Mouse (Mus musculus) MEL (cell line): ENCODE data around the gene Gm3045. TPM values are rescaled to one million over a fixed set of nuclear protein-coding genes. Genes with fewer than 3 reads are reported as not detected.

Experiments used
- DNase-seq: peaks from one replicate; pipeline ENCODE4 v3.0.0; 2011; ENCODE audit warnings: low read depth, low spot score
- H3K27ac ChIP-seq: 2 replicates; pipeline ENCODE4 v1.5.1; 2012; ENCODE audit warnings: low read depth, mild to moderate bottlenecking, control low read depth, low read length, moderate library complexity; ENCODE audit not compliant: control insufficient read depth
- H3K27me3 ChIP-seq, 2 experiments: fragments of 150-350 bp in 1 of 2; sonication (generic) in 1 of 2; 2 replicates each; pipeline ENCODE4 v1.6.1; 2012; ENCODE audit warnings: low read length in 2 of 2, mild to moderate bottlenecking in 2 of 2, improper control_type of control experiment in 1 of 2, moderate library complexity in 1 of 2; ENCODE audit not compliant: insufficient read depth in 2 of 2, control insufficient read depth in 1 of 2
- H3K36me3 ChIP-seq, 2 experiments: 2 replicates each; pipeline ENCODE4 v1.6.1; 2012 to 2014; ENCODE audit warnings: low read length in 2 of 2, improper control_type of control experiment in 1 of 2, inconsistent platforms in 1 of 2, mild to moderate bottlenecking in 1 of 2; ENCODE audit not compliant: insufficient read depth in 2 of 2, control insufficient read depth in 1 of 2
- H3K4me1 ChIP-seq, 2 experiments: fragments of 150-350 bp in 1 of 2; sonication (generic) in 1 of 2; 2 replicates each; pipeline ENCODE4 v1.6.1; 2012; ENCODE audit warnings: low read length in 2 of 2, improper control_type of control experiment in 1 of 2, mild to moderate bottlenecking in 1 of 2; ENCODE audit not compliant: insufficient read depth in 2 of 2, control insufficient read depth in 1 of 2
- H3K4me3 ChIP-seq, 2 experiments: fragments of 150-350 bp in 1 of 2; sonication (generic) in 1 of 2; 2 replicates each; pipeline ENCODE4 v1.5.1; 2012; ENCODE audit warnings: low read depth in 2 of 2, low read length in 2 of 2, mild to moderate bottlenecking in 2 of 2, moderate library complexity in 2 of 2, control low read depth in 1 of 2, improper control_type of control experiment in 1 of 2; ENCODE audit not compliant: control insufficient read depth in 1 of 2, insufficient read depth in 1 of 2
- H3K79me2 ChIP-seq: 2 replicates; pipeline ENCODE4 v1.6.1; 2012; ENCODE audit warnings: mild to moderate bottlenecking, low read length, moderate library complexity; ENCODE audit not compliant: control insufficient read depth, poor library complexity, insufficient read depth
- H3K9ac ChIP-seq: 2 replicates; pipeline ENCODE4 v1.6.1; 2012; ENCODE audit warnings: low read depth, mild to moderate bottlenecking, control low read depth, low read length, moderate library complexity; ENCODE audit not compliant: control insufficient read depth, poor library complexity, severe bottlenecking
- H3K9me3 ChIP-seq: fragments of 150-350 bp; sonication (generic); replicated peaks from 2 replicates; pipeline ENCODE4 v1.6.1; 2012; ENCODE audit warnings: mild to moderate bottlenecking, low read length, improper control_type of control experiment, moderate library complexity; ENCODE audit not compliant: insufficient read depth
- BHLHE40 ChIP-seq: IDR thresholded peaks from 2 replicates; pipeline ENCODE4 v1.6.1; 2012; ENCODE audit warnings: low read depth, mild to moderate bottlenecking, inconsistent platforms, low read length, improper control_type of control experiment, borderline replicate concordance
- E2F4 ChIP-seq: IDR thresholded peaks from 2 replicates; pipeline ENCODE4 v1.6.1; 2011; ENCODE audit warnings: low read depth, low read length, improper control_type of control experiment, borderline replicate concordance
- EP300 ChIP-seq, 2 experiments: IDR thresholded peaks; 2 replicates each; pipeline ENCODE4 v1.6.1; 2011; ENCODE audit warnings: improper control_type of control experiment in 2 of 2, low read length in 2 of 2, low read depth in 1 of 2, mild to moderate bottlenecking in 1 of 2
- ETS1 ChIP-seq: IDR thresholded peaks from 2 replicates; pipeline ENCODE4 v1.6.1; 2012; ENCODE audit warnings: low read depth, mild to moderate bottlenecking, inconsistent platforms, low read length, improper control_type of control experiment, moderate library complexity
- HCFC1 ChIP-seq: IDR thresholded peaks from 2 replicates; pipeline ENCODE4 v1.6.1; 2012; ENCODE audit warnings: low read depth, mild to moderate bottlenecking, inconsistent platforms, low read length, improper control_type of control experiment, moderate library complexity
- KAT2A ChIP-seq: conservative IDR thresholded peaks from 2 replicates; pipeline ENCODE4 v1.6.1; 2012; ENCODE audit warnings: low read depth, low read length, improper control_type of control experiment, inconsistent platforms
- MAFK ChIP-seq: IDR thresholded peaks from 2 replicates; pipeline ENCODE4 v1.6.1; 2011; ENCODE audit warnings: low read depth, mild to moderate bottlenecking, low read length, improper control_type of control experiment, borderline replicate concordance
- MAX ChIP-seq: IDR thresholded peaks from 2 replicates; pipeline ENCODE4 v1.6.1; 2011; ENCODE audit warnings: low read length, improper control_type of control experiment
- MAZ ChIP-seq: IDR thresholded peaks from 2 replicates; pipeline ENCODE4 v1.6.1; 2012; ENCODE audit warnings: low read depth, mild to moderate bottlenecking, inconsistent platforms, low read length, improper control_type of control experiment
- MEF2A ChIP-seq: IDR thresholded peaks from 2 replicates; pipeline ENCODE4 v1.6.1; 2014; ENCODE audit warnings: low read depth, mild to moderate bottlenecking, inconsistent platforms, low read length, improper control_type of control experiment; ENCODE audit not compliant: poor library complexity, insufficient replicate concordance, severe bottlenecking; ENCODE audit errors: extremely low read depth
- MXI1 ChIP-seq: IDR thresholded peaks from 2 replicates; pipeline ENCODE4 v1.6.1; 2011; ENCODE audit warnings: mild to moderate bottlenecking, low read depth, low read length, improper control_type of control experiment
- MYC ChIP-seq: IDR thresholded peaks from 2 replicates; pipeline ENCODE4 v1.6.1; 2011; ENCODE audit warnings: low read depth, mild to moderate bottlenecking, low read length, improper control_type of control experiment, moderate library complexity
- NELFE ChIP-seq: IDR thresholded peaks from 2 replicates; pipeline ENCODE4 v1.6.1; 2011; ENCODE audit warnings: low read depth, low read length, improper control_type of control experiment
- NRF1 ChIP-seq: IDR thresholded peaks from 2 replicates; pipeline ENCODE4 v1.6.1; 2014; ENCODE audit warnings: low read depth, mild to moderate bottlenecking, inconsistent platforms, low read length, improper control_type of control experiment, moderate library complexity; ENCODE audit not compliant: poor library complexity, insufficient read depth, severe bottlenecking
- POLR2AphosphoS5 ChIP-seq: IDR thresholded peaks from 2 replicates; pipeline ENCODE4 v1.6.1; 2012; ENCODE audit warnings: low read depth, borderline replicate concordance, mild to moderate bottlenecking, inconsistent platforms, low read length, moderate library complexity, mixed read lengths
- RAD21 ChIP-seq: IDR thresholded peaks from 2 replicates; pipeline ENCODE4 v1.6.1; 2011; ENCODE audit warnings: mild to moderate bottlenecking, low read depth, low read length, improper control_type of control experiment
- SMC3 ChIP-seq: IDR thresholded peaks from 2 replicates; pipeline ENCODE4 v1.6.1; 2011; ENCODE audit warnings: low read depth, low read length, improper control_type of control experiment
- TBP ChIP-seq: IDR thresholded peaks from 2 replicates; pipeline ENCODE4 v1.8.0; 2011; ENCODE audit warnings: low read depth, low read length, improper control_type of control experiment
- ZMIZ1 ChIP-seq: IDR thresholded peaks from 2 replicates; pipeline ENCODE4 v1.6.1; 2012; ENCODE audit warnings: low read depth, mild to moderate bottlenecking, inconsistent platforms, low read length, improper control_type of control experiment, moderate library complexity
- ZNF384 ChIP-seq: IDR thresholded peaks from 2 replicates; pipeline ENCODE4 v1.6.1; 2012; ENCODE audit warnings: low read depth, mild to moderate bottlenecking, inconsistent platforms, low read length, improper control_type of control experiment
- polyA plus RNA-seq, 2 experiments: library from polyadenylated mRNA; stranded (reverse) in 1 of 2; unstranded in 1 of 2; fragments of >175 nt in 1 of 2; fragments of >200 nt in 1 of 2; gene quantifications; 2 replicates each; pipeline versions ENCODE4 v1.2.1 to v1.2.4; 2012; ENCODE audit warnings: low replicate concordance in 2 of 2, low read depth in 1 of 2; ENCODE audit not compliant: insufficient read length in 2 of 2, insufficient read depth in 1 of 2, missing spikeins in 1 of 2
- total RNA-seq: library from RNA; depleted of rRNA; stranded (reverse); fragments of 300-350 nt; gene quantifications from 2 replicates; pipeline ENCODE4 v1.2.3, GENCODE M21; 2012

Gm3045 gene
- total and polyA plus RNA-seq, 3 experiments: not detected

DNA sequence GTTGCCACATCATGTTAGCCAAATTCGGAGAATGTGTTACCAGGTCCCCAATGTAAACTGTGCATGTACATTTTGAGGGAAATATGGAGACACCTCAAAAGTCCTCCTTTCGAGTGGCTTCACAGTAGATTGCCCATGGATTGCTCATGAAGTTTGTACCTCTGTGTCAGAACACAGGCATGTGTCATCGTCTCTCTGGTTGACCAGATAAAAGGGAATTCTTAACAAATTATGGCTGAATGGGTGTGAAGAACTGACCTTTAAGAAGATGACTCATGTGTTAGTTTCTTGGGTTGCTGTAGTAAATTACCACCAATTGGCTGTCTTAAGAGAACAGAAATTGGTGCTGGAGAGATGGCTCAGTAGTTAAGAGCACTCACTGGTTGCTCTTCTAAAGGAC, 17.7 kb downstream of the Gm3045 start:
- TF ChIP-seq NELFE (no peak), E2F4 (no peak), ZNF384 (no peak), TBP (no peak), BHLHE40 (no peak), ZMIZ1 (no peak), NRF1 (no peak), EP300 (IDR thresholded peaks at IDR 0.05; ENCODE audit: low read depth in 1 of 2, low read length in 2 of 2) (no peak), SMC3 (no peak), MYC (no peak), ETS1 (no peak), POLR2AphosphoS5 (no peak)
- TF ChIP-seq, all 39 proteins: peak for 0
- Histone ChIP-seq H3K79me2 (no peaks in the 10 kb centered on the region), H3K9ac (no peak overlapping the region), H3K27me3 (no peaks in the 10 kb centered on the region), H3K9me3 (no peaks in the 10 kb centered on the region), H3K4me1 (no peaks in the 10 kb centered on the region), H3K27ac (no peak overlapping the region), H3K36me3 (no peaks in the 10 kb centered on the region), H3K4me3 (no peak overlapping the region)
- DNase-seq: no peak

- Histone ChIP-seq H3K4me1 (no peaks in the 10 kb centered on the region), H3K9me3 (no peaks in the 10 kb centered on the region), H3K9ac (no peak overlapping the region), H3K27me3 (no peaks in the 10 kb centered on the region), H3K79me2 (no peaks in the 10 kb centered on the region), H3K27ac (no peak overlapping the region), H3K36me3 (no peaks in the 10 kb centered on the region), H3K4me3 (no peak overlapping the region)
- TF ChIP-seq MXI1 (no peak), MAFK (no peak), MAX (no peak), EP300 (IDR thresholded peaks at IDR 0.05; ENCODE audit: low read depth in 1 of 2, low read length in 2 of 2) (no peak), HCFC1 (no peak), MEF2A (no peak), MAZ (no peak), BHLHE40 (no peak), KAT2A (no peak), NRF1 (no peak), TBP (no peak), RAD21 (no peak)
- DNase-seq: no peak
Observed at GRCm38 (mm10) chr13:56444996-56445395, 18.6 kb downstream of the Gm3045 start.
